Mouse (Mus musculus) kidney, postnatal 10 days (tissue): ENCODE measurements at regions not wholly inside any gene's neighbourhood (a gene's known extent, or its start where the extent isn't known, plus 50 kb on each side); places are given as distances from the start of the nearest gene placed in this dataset.

Experiments used
- DNase-seq: peaks from one replicate; pipeline ENCODE4 v3.0.0; 2021; ENCODE audit warnings: mixed read lengths

DNA sequence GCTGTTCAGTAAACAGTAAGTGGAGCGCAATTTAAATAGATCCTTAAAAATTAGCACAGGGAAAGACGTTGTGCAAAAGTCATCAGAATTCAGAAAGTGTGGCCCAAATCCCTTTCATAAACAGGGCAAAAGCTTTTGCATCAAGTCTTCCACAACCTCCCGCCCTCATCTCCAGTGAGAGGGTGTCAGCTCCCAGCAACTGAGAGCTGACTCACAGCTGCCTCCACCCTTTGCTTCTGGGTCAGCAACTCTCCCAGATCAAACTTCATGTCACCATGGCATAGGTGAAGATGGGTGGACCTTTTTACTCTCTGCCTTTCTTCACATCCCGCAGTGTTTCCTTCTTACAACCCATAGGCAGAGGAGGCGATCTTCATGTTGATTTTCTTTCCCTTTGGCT, 768.0 kb downstream of the Gm826 start:
- DNase-seq = no peak

DNA sequence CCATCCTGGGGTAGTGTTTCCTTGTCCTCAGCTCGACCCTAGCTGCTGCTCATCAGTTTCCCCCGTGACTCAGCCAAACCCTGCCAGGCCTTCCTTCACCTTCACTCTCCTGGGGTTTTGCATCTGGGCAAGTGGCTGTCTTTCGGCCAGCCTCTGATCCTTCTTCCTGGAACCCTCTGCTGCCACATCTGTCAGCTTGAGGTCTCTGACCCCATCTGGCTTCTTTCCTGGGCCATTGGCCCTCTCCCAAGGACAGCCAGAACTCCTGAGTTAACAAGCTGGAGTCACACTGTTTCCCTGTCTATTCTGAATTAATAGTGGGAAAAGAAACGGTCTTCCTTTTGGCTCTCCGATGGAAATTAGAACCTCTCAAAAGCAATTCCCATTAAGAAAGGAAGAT, 767.5 kb downstream of the Gm826 start:
- peak; percentile 42 for DNase-seq

DNA sequence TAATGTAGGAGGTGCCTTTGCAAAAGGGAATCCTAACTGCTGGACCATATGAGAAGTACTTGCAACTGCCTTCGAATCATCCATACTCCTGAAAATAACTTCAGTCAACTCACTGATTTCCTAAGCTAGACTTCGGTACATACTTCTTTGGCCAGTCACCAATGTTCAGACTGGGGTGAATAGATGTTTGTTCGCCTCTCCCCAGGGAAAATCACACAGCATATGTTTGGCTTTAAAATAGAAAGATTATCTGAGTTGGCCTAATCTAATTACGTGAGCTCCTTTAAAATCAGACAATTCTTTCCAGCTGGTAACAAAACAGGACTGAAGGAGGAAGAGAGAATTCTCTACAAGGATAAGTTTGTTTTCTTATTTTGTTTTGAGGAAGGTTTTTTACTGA, 765.6 kb downstream of the Gm826 start:
- no peak for DNase-seq

DNA sequence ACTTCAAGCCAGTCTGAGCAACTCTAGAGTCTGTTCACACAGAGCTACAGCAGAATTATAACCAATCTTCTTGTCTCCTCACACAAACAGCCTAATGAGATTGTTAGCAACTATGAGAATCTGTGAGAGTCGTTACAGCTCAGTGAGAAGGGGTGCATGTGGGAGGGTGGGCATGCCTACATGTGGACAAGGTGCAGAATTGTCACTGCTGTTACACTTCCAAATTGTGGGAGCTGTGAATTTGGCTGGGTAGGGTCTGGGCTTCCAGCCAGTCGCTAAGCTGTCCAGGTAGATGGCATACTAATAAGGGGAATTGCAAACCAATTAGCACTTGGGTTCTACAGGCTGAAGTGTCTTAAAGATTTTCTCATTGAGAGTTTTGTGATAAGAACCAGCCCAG, 762.1 kb downstream of the Gm826 start:
- DNase-seq = no peak

DNA sequence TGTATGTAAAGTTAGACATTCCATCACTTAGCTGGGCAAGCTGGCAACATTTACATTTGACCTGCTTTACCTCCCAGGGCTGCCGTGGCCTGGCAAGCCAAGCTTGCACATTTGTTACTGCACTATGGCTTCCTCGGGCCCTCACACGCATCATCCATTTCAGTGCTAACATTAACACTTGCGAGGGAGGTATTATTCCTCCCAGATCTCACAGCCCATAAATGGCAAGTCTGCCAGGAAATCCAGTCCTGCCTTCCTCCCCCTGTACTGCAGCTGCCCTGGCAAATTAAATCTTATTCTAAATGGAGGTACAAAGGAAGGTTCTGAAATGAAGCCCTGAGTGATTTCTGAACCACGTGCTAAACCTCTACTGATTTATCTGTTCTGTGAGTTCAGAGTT, 758.7 kb downstream of the Gm826 start:
- DNase-seq = no peak

DNA sequence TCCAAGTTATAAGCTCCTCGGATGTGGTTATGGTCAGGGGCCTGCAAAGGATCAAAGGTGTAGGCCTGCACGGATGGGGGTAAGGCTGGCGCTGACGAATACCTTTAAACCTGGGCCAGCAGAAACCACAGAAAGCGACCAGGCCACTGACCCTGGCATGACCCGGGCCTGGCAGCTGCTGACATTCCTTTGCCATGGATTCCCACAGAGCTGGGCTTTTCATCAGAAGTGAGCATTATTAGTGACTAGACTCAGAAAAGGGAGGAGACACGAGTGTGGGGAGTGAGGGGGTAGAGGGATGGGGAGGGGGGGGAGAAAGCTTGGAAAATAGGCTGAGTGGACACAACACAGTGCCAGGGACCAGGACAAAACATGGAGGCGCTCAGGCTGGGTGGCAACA, 750.9 kb downstream of the Gm826 start:
- DNase-seq = no peak

DNA sequence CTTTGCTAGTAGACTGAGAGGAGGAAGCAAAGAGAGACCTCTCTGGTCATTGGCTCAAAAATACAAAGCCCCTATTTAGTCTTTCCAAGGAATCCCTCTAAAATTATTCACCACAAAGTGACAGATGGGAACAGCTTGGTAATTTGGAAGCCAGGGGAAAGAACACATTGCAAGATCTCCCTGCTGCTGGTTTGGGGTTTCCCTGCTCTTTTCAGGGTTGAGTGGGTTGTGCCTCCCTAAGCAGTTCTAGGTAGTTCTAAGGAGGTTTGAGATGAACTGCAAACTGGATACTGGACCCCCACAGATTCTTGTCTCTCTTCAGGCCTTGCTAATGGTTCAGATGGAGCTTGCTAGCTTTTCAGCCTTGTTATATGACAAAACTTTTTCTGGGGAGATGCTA, 749.3 kb downstream of the Gm826 start:
- DNase-seq = no peak

DNA sequence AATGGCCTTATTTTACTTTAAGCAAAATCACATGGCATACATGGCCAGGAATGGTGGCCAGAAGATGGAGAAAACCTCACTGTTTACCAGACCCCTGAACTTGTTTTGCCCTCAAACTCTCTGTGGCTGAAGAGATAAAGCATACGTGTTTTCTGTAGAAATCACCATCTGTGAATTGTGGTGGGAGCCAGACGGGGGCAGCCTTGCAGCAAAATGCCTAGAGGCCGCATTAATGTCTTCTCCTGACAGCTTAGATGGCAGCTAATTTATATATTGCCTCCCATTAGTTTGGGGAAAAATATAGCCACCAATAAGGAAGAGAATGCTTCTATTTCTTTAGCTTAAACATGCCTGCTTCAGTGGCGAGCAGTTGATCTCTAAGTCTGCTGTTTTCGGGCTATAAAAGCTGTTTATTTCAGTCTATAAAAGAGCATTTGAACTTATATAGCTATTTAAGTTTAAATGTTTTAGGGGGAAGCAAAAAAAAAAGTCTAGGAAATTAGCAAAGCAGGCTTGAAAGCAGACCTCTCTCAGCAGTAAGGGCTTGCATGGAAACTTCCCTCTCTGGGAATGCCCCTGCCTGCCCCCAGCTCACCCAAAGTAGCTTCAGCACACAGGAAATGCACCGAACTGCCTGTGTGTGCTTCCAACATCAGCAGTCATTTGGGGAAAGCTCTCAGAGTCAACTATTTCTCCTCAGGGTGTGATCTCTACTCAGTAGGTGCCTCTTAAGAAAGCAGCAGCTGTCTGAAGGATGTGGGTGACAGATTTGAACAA, 747.1 kb downstream of the Gm826 start:
- peak; percentile 52 for DNase-seq

DNA sequence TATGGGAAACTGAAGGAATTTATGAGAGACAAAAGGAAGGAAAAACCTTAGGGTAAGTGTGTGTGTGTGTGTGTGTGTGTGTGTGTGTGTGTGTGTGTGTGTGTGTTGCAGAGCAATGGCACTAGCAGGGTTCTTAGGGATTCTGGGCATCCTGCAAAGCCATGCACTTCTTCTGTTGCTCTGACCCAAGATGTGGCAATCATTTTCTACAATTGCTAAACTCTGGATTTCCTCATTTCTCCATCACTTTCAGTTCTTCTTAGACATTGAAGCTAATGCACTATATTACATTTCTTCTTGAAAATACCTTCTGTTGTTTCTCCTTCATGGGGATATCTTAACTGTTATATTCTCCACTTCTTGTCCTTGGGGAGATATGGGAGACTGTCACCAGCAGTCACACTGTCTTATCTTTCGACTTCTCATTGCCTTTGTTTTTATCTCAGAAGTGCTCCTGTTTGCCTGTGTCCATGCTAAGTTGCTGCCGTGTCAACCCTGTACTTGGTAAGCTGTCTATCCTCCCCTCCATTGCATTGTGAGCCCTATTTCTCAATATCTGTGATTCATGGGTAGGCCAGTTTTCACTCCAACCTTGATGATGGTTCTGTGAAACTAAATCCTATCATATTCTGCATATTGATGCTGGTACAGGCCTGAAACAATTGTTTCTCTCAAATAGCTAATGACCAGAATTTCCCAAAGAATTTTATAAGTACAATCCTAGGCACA, 742.4 kb downstream of the Gm826 start:
- no peak for DNase-seq

DNA sequence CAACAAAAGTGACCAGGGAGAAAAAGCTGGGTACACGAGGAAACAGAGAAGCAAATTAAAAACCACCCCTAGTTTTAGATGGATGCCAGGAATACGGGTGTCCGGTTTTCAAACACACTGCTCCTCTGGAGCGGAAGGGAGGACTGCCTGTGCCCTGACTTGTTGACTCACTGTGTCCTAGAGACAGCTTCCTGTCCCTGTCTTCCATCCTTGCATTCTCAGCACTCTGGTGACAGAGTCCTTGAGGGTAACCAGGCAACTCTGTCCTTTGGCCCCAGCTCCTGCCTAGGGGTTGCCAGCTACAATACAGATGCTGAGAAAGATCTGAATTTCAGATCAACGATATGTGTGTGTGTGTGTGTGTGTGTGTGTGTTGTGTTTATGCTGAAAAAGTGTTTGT, 741.1 kb downstream of the Gm826 start:
- no peak for DNase-seq

DNA sequence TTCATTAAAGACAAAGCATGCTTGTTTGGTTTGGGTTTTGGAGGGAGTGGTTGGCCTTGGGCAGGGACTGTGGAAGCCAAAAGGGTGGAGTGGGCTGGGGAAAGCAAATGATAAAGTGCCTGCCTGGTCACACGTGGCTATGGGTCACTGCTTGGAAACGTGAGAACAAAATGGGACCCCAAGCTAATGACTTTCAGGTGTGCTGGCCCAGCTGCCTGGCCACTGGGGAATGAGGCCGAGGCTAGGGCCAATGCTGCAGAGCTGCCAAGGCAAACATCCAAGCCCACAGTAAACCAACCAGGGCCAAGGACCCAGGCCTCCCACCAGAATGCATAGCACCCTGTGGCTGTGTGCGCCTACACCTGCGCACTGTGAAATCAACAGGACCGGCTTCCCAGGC, 737.7 kb downstream of the Gm826 start:
- no peak for DNase-seq

DNA sequence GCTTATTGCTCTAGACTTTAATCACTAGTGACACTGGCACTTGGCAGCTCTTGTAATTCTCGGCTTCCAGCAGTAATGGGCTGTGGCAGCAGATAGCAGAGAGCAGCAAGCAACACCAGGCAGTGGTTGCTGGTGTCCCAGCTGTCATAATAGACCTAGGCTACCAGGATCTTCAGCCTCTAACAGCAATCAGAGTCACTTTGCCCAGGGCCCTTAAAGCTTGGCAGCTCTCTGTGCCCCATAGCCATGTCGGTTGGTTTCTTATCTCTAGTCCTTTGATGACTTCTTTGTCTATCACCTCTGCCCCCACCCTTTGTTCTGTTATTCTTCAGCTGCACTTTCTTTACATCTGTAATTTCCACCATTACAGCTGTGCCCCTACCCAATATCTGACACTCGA, 735.9 kb downstream of the Gm826 start:
- DNase-seq = no peak

DNA sequence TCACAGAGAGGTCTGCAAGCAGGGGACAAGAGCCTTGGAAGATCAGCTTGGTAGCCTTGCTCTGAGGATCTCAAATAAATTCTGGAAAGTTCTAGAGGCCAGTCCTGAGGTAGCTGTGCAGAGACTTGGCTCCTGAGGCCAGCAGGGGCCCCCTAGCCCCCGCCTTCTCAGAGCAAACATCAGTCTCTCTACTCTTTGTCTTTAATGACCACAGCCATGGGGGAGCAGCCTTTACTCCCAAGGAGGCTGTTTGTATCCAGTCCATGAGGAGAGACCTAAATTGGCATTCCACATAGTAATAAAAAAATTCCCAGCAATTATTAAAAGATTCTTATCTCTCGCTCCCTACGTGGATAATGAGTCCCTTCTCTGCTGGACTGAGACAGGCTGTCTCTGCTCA, 726.8 kb downstream of the Gm826 start:
- peak; percentile 33 for DNase-seq

DNA sequence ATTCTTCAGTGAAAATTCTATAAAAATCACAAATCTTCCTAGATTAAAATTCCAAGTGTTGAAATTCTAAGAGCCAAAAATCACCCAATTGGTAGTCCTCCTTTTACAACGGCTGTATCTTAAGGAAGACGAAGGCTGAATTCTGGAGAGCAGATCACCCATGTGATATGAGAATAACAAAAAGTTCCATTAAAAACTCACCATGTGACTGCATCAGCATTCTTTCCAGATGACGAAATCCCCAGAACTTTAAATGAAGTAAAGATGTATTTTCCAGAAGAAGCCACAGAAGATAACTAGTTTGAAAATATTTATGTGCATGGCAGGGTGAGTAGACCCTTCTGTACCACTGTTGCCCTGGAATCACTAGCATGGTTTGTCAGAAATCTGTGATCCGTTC, 723.5 kb downstream of the Gm826 start:
- DNase-seq = no peak

DNA sequence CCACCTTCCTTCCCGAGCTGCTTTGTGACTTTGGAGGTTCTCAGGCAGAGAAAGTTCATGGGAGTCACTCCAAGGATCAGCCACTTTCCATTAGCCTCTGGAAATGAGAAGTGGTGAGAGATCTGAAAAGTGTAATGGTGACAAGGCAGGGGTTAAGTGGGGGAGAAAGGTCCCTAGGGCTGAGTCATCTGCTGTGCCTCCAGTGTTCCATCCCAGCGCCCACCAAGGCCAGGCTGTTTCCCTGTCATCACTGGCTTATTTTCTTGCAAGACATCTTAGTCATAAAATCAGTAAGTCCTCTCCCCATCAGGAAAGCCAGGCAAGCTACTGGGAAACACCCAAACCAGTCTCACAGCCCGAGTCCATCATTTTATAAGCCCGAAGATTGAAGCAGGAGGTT, 717.3 kb downstream of the Gm826 start:
- DNase-seq = no peak

DNA sequence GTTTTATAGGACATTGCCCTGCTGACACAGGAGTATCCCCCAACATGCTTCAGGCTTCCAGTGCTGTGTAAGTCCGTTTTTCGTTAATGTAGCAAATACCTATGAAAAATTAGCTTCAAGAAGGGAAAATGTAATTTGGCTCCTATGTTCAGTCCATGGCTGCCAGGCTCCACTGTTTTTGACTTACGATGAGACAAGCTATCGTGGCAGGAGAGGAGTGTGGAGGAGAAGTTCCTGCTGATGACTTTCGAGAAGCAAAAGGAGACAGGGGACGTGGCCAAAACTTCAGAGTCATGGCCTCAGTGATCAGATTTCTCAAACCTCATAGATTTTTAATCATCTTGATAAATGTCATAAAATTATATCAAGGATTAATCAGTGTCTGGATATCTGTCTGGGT, 712.7 kb downstream of the Gm826 start:
- no peak for DNase-seq

DNA sequence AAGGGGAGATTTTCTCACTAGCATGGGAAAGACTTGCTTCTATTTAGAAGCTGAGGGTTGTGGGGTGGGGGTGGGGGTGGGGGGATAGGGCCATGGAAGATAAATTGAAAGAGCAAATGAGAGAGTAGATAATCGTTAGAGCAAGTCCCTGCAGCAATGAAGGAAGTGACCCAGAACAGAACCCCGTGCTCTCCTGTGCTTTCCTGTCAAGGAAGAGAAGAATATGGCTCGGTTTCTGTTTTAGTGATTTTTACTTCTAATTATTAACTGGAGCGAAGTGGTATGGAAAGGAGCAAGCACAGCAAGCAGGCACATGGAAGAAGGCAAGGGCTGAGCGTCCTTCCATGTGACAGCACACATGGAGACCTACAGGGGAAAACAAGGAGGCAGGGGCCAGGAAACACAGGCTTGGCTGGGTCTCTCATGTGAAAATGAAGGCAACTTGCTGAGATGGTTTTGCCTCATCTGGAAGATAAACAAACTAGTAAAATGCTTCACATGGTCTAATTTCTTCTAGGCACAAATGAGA, 711.8 kb downstream of the Gm826 start:
- DNase-seq = no peak

DNA sequence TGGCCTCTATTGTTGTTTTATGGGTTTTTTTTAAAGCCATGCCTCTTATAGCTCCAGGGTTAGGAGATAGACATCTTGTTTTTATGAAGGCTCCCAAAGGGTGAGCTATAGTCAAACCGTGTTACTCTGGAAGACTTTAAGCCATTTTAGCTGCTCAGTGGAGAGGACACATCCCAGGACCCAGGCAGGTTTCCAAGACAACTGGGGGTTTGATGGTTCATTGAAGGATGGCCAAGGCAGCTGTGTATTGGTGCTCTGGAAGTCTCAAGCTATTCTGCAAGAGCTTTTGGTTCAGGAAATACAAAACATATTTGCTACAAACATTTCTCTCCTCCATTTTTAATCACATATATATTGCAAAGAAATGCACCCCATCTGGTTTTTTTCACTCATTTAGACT, 708.7 kb downstream of the Gm826 start:
- no peak for DNase-seq

DNA sequence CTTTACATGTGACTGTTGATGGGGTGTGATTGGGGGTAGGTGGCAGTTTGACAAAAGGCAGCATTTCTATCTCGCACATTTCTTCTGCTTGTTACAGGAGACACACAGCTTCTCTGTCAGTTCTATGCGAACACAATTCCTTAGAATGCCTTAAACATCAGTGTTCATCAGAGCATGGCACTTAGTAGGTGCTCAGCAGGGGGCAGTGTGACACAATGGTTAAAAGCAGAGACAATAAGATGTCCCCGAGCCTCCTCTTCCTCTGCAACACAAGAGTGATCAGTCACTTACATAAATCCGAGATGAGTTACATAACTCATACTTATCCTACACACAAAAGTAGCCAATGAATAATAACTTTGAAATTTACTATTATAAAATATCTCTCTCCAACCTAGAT, 688.1 kb downstream of the Gm826 start:
- DNase-seq = peak; percentile 74

DNA sequence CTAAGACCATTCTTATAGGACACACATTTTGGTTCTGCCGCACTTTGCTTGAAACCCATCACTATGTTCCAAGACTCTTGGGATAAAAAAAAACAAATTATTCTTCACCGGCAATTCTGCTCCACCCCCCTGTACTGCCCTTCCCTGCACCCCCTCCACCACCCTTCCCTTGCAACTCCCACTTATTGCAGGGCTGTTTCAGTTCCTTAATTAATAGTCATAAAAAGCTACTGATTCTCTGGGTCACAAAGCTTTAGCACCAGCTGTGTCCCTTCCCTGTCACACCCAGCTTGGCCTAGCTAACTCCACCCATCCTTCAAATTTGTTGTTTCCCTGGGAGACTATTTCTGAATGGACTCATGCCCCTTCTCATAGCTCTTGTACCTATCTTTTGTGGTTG, 687.4 kb downstream of the Gm826 start:
- DNase-seq = peak; percentile 46

DNA sequence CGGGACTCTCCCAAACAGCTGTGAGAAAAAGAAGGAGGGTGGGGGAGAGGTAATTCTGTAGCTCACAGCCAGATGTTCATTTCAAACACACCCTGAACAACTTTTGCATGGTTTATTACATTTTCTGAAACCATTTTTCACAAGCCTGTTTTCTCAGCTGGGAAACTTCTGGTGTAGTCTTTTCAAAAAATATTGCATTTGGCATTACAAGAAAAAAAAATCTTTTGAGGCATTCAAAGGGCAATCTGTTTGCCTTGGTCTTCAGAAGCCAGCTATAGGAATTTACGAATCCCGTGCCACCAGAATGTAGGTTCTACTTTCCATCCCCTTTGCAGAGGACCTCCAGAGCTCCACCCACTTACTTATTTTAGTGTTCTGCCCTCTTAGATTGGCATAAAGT, 681.7 kb downstream of the Gm826 start:
- no peak for DNase-seq

DNA sequence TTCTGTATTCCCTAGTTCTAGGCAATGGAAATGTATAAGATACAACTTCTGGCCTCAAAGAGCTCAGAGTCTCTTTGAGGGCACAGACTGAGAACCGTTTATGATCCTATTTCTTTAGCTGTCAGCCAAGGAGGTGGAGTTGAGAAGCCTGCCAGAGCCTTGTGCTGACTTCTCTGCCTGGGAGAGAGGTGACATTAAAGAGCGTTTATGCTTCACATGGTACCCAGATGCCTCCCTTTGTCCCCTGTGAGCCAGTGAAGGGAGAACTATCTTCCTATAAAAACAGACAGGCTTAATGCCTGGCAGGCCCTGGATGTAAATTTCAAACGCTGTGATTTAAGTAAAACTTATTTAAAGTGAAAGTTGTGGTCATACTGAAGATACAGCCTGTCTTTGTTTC, 657.1 kb downstream of the Gm826 start:
- no peak for DNase-seq

DNA sequence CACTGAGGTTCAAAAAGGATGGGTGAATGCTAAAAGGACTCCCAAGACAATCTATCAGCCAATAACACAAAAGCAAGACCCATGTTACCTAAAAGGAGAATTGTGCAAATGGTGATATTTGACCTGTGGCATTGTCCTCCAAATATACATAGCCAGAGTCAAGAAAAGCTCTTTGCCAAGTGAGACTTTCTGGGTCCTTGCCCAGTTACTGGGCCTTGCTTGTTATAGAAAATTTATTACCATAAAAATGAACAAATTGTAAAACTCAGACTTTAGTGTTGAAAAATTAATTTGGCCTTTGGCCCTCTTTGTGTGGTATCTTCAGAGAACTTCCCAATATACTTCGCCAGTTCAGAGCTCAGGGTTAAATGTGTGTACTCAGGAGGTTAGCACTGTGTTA, 653.3 kb downstream of the Gm826 start:
- DNase-seq = peak; percentile 9

DNA sequence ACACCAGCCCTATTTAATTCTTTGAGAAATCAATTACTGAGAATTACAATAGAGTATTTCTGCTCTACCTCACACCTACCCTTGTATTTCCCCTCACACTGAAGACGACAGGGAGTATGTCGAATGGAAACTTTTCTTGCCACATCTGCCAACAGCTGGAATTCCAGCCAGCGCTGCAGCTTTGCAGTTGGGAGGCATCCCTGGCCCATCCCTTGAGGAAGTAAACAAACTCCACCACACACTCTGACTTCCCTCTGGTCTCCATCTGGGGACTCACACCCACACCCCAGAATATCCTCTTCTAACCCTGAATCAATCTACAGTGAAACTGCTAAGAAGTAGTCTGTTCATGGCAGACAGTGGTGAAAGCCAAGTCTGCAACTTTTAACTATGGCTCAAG, 630.9 kb downstream of the Gm826 start:
- DNase-seq = no peak

DNA sequence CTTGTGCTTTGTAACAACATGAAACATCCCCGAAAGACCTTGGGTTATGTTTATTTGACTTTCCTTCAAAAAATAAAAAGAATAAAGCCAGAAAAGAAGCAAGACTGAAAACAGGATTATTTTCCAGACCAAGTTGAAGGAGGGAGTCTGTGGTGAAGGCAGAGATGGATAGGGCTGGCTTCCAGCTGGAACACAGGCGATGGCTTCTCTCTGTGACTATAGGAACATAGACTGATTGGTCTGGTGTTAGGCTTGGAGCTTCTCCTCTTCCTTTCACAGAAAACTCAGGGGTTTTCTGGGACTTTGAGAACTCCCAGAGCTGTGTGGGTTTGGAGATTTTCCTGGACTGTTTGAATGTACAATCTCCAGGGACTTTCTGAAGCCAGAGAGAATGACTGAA, 625.8 kb downstream of the Gm826 start:
- DNase-seq = peak; percentile 28
